Mouse (Mus musculus): Measurements from ENCODE around the gene Tmem164.

Tmem164 gene

GRCm38 (mm10) chrX:142832221-142832620, 151.0 kb downstream of the Tmem164 start:
- no peak for DNase-seq

GRCm38 (mm10) chrX:142833164-142833796, 152.1 kb downstream of the Tmem164 start:
- DNase-seq, result no peak

GRCm38 (mm10) chrX:142834807-142835206, 153.6 kb downstream of the Tmem164 start:
- no peak for DNase-seq

- no peak for DNase-seq
Observed at GRCm38 (mm10) chrX:142836399-142836798, 155.2 kb downstream of the Tmem164 start.

- no peak for DNase-seq
Observed at GRCm38 (mm10) chrX:142837316-142837715, 156.1 kb downstream of the Tmem164 start.

GRCm38 (mm10) chrX:142838841-142839240, 157.6 kb downstream of the Tmem164 start:
- no peak for DNase-seq

- no peak for DNase-seq
Observed at GRCm38 (mm10) chrX:142839411-142839810, 158.2 kb downstream of the Tmem164 start.

GRCm38 (mm10) chrX:142841916-142842315, 160.7 kb downstream of the Tmem164 start:
- no peak for DNase-seq

- DNase-seq, result no peak
Observed at GRCm38 (mm10) chrX:142846266-142846665, 165.1 kb downstream of the Tmem164 start.

- no peak for DNase-seq
Observed at GRCm38 (mm10) chrX:142848032-142848431, 166.8 kb downstream of the Tmem164 start.

GRCm38 (mm10) chrX:142869844-142870243, 188.6 kb downstream of the Tmem164 start:
- no peak for DNase-seq

GRCm38 (mm10) chrX:142882255-142882654, 201.0 kb downstream of the Tmem164 start:
- no peak for DNase-seq

GRCm38 (mm10) chrX:142883593-142883992, 202.4 kb downstream of the Tmem164 start:
- DNase-seq, result no peak

- DNase-seq, result no peak
Observed at GRCm38 (mm10) chrX:142885962-142886361, 204.8 kb downstream of the Tmem164 start.

Measured in lung, postnatal 10 days (tissue).